Mouse (Mus musculus) adrenal gland, adult 18-20 months (tissue): Measurements from ENCODE around the gene Mdga1. TPM values are rescaled to one million over a fixed set of nuclear protein-coding genes. Genes with fewer than 3 reads are reported as not detected.
A peak's percentile ranks its signal among the peaks of the same experiment; 100 is the strongest.

Source experiments
- DNase-seq, 2 experiments: peaks; one replicate each; pipeline ENCODE4 v3.0.0; 2021 to 2022; ENCODE audit warnings: low spot score in 2 of 2
- total RNA-seq, 2 experiments: library from RNA; stranded (reverse); gene quantifications; 1 replicate in 1 of 2; 2 replicates in 1 of 2; pipeline ENCODE4 v1.2.3; 2021

Gene Mdga1
- total RNA-seq, 2 experiments from 2014 or later = 0.23 to 1.2 TPM

DNA sequence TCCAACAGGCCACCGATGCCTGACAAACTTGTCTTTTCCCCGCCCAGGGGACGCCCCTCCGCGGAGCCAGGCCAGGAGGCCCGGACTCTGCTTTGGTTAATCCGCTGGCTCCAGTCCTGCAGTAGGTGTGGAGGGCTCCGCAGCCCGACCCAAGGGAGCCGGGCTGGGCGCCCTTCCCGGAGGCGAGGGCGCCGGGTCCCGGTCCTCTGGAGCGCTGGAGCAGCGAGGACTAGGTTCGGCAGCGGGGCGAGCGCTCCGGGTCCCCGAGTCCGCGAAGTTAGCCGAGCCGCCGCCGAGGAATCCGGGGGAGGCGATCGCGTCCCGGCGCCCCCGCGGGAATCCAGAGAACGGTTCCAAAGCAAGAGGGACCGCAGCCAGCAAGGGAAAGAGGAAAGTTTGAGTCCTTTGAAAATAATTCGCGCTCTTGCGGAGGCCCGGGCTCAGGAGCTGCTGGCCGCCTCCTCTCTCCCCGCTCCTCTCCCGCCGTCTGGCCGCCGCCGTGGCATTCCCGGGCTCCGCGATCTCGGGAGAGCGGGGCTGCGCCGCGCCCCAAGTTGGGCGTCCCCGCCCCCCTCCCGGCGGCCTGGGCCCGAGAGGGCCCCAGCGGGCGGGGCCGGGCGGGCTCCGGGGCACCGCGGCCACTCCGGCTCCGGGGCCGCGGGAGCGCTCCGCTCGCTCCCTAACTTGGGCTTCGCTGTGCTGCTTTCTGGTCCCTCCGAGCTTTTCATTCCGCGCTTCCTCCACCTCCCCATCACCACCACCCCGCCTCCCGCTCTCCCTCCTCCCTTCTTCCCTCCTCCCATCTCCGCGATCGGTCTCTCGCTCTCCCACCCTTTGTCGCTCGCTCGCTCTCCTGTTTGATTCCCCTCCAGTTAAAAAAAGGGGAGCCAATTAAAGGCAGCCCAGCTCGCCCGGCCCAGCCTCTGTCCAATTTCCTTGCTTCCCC, 81.7 kb downstream of the Mdga1 start:
- DNase-seq = peak; percentile 29 to 42

DNA sequence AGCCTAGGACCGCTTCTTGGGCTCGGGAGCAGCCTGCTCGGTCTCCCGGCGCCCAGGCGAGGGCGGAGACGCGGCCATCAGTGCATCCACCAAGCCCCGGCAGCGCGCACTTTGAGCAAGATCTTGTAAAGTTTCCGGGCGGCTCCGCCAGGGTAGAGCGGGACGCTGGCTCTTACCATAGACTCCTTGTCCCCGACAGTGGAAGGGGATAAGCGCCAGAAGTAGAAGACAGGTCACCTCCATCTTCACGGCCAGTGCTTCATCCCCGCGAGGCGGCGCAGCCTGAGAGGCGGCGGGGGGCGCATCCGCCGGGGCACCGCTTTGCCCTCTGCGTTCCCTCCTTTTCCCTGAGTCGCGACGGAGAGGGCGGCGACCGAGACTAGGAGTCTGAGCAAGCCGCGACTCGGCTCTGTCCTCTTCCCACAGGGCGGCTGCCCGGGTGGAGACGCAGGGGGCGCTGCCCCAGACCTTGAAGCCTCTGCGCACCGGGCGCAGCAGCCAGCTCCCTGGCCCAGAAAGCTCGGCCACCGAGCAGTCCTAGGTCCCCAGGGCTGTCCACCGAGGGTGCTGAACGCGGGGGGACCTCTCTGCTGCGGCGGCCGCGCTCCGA, 82.5 kb downstream of the Mdga1 start:
- peak; percentile 47 to 49 for DNase-seq

DNA sequence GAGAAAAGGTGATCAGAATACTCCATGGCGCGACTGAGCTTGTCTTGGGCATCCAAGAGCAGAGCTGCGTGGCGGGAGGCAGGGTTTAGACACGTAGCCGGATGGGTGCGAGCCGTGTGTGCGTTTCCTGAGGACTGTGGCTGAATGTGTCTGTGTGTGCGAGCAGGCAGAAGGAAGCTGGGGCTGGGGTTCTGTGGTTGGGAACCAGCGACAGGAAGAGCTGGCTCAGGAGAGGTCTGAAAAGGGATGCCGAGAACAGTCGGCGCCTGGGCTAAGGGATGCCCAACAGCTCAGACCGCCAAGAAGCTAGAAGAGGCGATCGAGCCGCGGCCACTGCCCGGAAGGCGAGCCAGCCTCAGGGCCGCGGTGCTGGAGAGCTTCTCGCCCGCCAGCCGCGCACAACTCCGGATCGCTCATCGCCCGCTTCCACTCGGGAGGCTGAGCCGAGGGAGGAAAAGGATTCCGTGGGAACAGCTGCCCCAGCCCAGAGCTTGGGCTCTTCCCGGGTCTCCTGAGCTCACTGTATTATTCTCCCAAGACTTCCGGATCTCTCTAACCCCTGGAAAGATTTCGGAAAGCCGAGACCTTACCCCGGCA, 83.1 kb downstream of the Mdga1 start:
- DNase-seq = no peak

DNA sequence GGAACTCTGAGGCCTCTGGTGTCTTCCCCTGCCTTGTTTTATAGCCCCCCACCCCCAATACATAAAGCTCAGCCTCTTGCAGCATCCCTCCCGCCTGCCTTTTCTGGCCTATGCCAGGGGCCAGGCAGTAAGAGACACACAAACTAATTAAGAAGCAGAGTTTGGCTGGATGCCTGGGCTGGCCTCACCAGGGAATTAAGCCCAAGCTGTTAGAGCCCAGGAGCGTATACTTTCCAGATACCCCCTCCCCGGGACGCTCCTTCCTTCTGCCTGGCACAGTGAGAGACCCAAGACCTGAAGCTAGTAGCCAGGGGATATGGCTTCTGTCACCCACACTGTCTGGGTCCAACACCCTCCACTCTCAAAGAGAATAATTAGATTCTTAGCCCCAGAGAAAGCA, 83.8 kb downstream of the Mdga1 start:
- no peak for DNase-seq

DNA sequence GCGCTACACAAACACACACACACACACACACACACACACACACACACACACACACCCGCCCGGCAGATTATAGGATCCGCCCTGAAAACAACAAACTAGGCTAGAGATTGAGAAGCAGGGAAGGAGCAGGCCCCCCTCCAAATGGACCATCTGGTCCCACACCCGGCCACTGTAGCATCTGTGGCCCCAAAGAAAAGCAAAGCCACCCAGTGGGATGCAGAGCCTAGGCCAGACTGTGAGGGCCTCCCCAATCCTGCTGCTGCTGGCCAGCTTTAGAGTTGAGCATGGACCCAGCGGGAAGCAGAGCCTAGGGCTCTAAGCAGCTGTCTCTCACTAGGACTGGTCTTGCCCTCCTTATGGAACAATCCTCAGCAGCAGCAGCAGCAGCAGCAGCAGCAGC, 85.3 kb downstream of the Mdga1 start:
- no peak for DNase-seq

DNA sequence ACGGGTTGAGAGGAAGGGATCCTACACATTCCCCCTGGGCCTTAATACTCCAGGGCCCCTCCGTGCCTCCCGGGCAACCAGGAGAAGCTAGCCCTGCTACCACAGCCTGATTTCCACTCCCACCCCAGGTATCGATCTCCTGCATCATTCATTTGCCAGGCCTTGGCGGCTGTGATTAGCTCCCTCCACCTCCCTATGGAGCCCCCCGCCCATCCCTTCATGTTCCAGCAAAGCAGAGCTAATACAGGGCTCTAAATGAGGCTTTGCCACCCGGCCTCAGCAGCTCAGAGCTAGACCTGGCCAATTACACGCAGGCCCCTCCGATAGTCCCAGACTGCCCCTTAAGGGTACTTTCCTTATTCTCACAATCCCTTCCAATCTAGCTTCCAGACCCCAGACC, 86.5 kb downstream of the Mdga1 start:
- DNase-seq = no peak

DNA sequence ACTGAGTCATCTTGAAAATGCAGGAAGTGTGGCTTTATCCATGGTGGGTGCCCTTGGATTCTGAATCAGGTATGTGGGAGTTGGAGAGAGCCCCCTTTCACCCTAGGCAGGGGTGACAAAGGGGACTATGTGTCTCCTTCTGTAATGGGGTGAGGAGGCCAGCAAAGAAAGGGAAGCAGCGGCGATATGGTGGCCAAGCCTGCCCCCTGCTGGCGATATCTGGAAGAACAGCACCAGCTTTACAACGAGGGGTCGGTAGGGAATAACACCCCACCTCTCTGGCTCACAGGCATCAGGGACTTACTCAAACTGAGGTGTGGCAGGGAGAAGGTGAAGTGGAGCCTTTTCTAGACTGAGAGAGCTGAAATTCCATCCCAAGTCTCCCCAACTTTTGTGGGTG, 87.0 kb downstream of the Mdga1 start:
- peak; percentile 65 to 66 for DNase-seq

DNA sequence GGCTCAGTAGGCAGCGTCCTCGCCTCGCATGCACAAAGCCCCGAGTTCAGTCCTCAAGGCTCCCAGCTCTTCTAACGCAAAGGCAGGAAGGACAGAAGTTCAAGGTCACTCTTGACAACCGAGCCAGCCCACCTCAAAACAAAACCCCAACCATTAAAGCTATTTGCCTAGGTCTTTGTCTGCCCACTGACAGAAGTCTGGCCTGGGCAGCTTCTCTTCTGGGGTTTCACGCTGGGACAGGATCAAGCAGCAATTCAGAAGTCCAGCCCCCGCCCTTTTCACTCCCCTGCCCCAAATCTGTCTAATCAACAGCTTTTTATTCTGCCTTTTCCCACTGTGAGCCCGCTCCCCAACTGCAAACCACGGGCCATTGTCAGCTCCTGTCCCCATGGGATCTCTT, 89.6 kb downstream of the Mdga1 start:
- no peak for DNase-seq

DNA sequence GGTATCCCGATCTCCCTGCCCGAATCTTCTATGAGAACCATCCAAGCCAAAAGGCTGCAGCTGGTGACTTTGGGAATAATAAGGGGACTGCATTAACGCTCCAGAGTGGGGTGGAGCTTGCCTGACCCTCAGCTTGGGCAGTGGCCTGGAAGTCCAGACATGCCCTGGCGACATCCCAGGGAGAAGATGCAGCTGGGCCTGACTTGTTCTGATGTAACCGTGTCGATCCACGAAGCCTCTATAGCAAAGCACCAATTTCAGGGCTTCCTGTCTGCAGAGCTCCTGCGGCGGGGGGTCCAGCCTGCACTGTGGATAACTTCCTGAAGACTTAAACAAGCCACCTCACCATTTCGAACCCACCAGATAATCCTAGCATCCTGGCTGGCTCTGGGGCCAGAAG, 90.9 kb downstream of the Mdga1 start:
- no peak for DNase-seq

DNA sequence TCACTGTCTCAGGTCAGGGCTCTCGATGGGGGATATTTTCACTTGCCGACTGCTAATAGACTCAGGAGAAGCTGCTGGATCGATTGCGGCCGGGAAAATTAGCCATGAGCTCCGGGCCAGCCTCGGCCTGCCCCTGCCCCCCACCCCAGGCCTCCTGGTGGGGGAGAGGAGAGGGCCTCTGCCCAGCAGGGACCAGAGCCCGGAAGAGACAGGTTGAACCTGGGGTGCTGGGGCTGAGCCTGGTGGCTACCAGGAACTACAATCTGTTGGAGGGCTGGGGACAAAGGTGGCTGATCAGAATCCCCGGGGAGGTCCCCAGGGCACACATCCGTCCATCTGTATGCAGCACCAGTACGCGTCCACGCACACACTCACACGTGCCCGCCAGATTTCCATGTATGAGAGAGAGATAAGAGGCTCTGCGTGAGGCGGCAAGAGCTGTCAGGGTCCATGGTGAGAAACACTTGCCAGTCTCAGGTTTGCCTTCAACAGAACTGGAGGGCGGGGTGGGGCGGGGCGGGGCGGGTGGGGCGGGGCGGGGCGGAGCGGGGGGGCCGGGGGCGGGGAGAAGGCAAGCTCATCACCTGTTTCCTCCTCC, 95.7 kb downstream of the Mdga1 start:
- DNase-seq = no peak

DNA sequence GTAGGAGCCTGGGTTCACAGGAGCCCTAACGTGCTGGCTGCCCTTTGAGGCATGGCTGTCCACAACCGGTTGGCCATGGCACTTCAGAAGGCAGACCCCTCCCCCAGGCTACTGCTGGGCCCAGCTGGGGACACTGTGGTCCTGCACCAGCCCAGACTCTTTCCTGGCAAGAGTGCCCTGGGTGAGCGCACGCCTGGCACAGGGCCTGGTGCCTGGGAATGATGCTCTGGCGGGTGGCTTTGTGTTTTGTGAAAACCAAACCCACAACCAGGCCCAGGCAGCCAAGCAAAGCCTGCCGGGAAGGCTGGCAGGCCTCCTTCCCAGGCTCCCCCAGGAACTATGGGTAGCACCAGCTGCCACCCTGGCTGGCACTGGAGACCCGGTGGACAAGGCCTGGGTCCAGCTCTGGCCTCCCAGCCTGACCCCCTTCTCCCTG, 96.3 kb downstream of the Mdga1 start:
- no peak for DNase-seq

DNA sequence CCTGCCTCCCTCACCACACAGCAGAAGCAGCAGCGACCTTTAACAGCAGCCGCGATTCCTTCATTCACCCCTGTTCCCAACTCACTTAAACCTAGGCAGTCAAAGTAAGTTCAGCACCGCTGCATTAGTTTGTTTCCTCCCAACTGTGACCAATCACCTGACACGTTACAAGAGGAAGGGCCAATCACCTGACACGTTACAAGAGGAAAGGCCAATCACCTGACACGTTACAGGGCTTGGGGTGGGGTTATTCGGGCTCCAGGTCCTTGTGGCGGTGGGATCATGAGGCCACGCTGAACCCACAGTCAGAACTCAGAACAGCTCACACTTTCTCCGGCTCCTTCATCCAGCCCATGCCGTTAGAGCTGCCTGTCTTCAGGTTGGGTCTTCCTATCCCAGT, 99.6 kb downstream of the Mdga1 start:
- DNase-seq = no peak

DNA sequence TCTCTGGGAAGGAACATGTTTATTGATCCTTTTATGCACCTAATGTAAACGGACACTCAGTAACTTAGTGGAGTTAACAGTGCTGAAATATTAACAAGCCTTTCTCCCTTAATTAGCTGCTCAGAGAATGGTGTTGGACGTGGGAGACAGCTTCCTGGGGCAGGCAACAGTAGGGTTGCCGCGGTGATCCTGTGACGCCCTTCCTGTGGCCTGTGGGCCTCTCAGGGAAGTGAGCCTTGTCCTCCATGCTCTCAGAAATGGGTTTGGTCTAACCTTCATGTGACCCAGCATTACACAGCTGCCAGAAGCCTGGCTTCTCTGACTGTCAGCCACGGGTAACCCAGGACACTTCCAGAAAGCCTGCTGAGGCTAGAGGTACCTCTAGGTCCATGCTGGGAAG, 104.0 kb downstream of the Mdga1 start:
- DNase-seq = no peak

DNA sequence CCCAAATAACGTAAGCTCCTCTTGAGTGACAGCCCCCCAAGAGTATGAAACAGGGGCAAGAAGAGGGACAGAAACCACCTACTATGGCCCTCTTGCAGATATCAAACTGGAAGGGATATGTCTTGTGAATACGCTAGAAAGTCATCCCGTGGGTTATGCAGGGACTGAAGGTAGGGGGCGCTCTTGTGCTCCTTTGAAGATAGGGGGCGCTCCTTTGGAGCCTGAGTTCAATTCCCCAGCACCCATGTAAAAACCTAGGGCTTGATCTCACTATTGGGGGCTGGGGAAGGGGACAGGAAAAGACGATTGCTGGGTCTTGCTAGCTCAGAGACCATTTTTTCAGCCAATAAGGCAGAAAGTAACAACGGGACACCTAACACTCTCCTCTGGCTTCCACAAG, 105.4 kb downstream of the Mdga1 start:
- DNase-seq = no peak

DNA sequence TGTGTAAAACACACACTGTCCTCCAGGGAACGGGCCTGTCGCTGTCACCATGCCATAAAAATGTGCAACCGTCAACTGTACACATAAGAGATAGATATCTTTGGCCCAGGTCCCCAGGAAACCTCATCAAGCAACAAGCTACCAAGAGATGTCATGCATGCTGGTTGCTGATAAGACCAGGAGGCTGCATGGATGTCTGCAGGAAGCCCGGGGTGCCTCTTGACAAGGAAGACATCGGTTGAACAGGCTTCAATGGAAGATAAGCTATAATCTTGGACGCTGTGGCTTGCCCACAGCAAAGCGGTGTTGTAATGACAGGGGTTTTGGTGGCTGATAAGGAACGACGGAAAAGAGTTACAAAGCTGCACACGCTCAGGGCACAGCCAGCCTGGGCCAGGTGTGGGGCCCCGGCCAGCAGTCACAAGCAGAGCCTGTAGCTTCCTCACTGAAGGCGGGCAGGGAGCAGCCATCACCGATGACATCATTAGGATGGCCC, 110.1 kb downstream of the Mdga1 start:
- no peak for DNase-seq

DNA sequence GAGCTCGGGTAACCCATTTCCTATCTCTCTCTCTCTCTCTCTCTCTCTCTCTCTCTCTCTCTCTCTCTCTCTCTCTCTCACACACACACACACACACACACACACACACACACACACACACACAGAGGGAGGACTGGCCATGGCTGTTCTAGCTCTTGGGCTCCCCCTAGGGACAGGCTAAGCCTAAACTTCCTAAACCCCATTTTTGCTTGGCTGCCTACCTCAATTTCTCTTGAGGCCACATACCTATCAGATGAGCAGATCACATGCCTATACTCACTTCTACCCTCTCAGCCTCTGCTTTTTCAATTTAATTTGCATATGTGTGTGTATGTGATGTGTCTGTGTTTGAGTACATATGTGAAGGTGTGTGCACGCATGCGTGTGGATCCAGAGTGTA, 111.1 kb downstream of the Mdga1 start:
- DNase-seq = peak; percentile 33 to 34

DNA sequence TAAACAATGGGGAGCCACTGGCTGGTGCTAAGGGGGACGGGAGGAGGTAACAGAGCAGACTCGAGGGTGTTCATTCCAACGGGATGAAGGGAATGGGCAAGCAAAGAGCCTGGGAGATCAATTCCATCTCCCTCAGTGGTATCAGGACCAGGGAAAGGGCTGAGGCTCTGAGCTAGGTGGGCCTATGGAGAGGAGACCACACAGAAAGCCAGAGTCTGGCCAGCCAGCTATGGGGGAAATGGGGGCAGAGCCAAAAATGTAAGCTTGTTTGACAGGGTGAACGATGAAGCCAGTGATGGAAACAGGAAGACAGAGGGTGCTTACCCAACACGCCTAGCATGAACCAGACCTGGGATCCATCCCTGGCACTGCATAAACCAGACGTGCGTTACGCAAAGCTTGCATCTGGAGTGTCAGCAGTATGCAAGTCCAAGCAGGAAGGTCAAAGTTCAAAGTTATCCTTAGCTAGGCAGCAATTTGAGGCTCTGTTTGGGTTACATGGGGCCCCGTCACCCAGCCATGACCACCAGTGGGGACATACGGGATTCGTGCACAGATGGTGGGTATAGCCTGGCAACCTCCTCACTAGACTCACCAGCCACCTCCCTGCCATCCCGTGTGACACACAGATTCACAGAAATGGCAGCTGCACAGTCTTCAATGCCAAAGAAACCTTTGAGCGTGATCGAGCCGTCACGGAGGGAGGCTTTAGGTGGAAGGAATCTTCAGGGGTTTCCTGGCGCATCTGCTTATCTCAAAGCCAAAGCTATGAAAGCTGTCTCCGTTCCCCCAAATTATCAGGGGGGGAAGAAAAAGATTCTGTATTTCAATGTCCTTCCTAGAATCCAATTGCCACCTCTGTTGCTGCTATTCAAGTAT, 113.9 kb downstream of the Mdga1 start:
- no peak for DNase-seq

DNA sequence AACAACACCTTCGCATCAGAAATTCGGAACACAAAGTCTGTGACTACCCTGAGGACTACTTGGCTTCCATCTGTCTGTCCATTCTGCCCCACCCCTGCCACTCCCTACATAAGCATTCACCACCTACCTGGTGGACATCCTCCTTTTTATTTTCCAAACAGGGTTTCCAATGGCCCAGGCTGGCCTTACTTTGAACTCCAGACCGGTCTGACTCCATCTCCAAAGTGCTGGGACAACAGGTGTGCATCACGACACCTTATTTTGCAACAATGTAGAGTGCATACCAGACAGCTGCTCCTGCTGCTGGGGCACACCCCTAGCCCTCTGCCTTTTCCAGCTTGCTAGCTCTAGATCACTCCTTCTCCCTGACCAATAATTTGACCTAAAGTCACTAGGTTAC, 115.1 kb downstream of the Mdga1 start:
- no peak for DNase-seq

DNA sequence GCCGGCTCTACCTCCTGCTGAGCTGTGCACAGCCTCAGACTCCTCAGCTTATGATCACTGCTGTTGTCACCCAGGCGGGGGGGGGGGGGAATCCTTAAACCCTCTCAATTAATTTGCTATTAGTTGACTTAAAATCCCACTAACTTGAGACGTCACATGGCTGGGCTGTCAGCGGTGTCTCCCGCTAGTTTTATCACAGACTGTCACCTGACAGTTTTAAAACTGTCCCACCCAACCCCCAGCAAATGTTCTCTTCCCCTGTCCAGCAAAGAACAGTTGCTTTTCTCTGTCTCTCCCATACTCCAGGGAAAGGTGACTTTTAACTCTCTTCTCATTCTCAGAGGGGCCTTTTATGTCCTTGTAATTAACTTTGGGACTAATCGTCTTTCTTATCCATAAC, 115.5 kb downstream of the Mdga1 start:
- DNase-seq = no peak

DNA sequence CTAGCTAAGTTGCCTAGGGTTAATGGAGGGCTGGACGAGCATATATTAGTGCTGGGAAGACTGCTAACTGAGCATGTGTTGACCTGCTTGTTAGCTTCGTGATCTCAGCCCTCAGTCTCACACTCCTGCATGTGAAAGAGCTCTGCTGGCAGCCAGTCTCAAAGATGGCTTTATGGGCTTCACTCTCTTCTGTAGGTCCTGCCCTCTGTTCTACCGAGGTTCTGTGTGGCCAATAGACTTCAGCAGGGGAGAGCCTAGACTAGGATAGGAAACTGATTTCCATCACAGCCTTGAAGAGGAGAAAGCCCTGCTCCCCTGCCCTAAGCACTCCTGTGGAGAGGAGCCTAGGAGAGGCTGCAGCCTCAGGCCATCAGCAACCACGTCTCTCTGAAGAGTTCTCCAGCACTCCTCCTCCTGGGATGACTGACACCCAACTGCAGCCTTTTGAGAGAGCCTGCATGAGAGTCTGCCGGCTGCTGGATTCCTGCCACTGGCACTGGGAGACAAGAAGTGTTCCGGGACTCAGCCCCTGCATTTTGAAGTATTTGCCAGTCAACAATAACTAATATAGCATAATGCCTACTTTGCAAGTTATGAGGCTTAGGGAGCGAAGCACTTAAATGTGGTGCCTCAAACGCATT, 116.9 kb downstream of the Mdga1 start:
- no peak for DNase-seq
